ENCODE assay signal across 26 mouse cellular contexts in the genomic region with DNA sequence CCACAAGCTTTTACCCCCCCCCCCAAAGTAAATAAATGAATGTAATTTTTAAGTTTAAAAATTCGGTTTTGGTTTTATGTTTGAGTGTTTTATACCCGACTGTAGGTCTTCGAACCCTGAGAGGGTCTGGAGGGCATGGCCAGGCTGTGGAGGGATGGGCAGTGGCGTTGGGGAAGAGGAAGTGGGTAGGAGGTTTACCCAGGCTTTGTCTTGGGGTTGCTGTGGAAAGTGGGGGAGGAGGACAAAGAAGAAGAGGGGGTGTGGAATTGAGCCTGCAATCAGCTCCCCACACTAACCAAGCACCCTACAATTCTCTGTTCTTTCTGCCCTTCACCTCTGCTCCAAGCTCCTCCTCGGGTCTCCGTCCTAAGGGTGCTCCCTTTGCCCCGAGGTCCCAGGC. TPM values are rescaled to one million over a fixed set of nuclear protein-coding genes. Genes with fewer than 3 reads are reported as not detected.
"Had no signal": no experiment of that assay in that cellular context is flagged by ENCODE, and none has a peak within 500 bp of the region (broad histone marks: within the 10 kb centered on the region; RNA-seq: fewer than 3 reads in every experiment).

No protein-coding gene starts in this region.

- H3K9me3 ChIP-seq: liver, embryonic 13.5 days; liver, embryonic 15.5 days; lung, embryonic 15.5 days; midbrain, embryonic 10.5 days; midbrain, embryonic 13.5 days; midbrain, embryonic 15.5 days; neural tube, embryonic 13.5 days; neural tube, embryonic 15.5 days had no signal

- ATAC-seq: liver, postnatal 0 days; lung, postnatal 0 days; midbrain, embryonic 13.5 days; midbrain, embryonic 15.5 days had no signal

- H3K4me2 ChIP-seq: liver, embryonic 13.5 days; liver, embryonic 15.5 days; lung, embryonic 15.5 days; midbrain, embryonic 13.5 days; midbrain, embryonic 15.5 days; neural tube, embryonic 13.5 days; neural tube, embryonic 15.5 days had no signal

- H3K4me3 ChIP-seq: liver, embryonic 13.5 days; liver, embryonic 15.5 days; lung, embryonic 15.5 days; midbrain, embryonic 10.5 days; midbrain, embryonic 13.5 days; midbrain, embryonic 15.5 days; myocyte; neural tube, embryonic 13.5 days; neural tube, embryonic 15.5 days had no signal

- H3K27ac ChIP-seq: liver, embryonic 13.5 days; liver, embryonic 15.5 days; lung, embryonic 15.5 days; macrophage; midbrain, embryonic 10.5 days; midbrain, embryonic 13.5 days; midbrain, embryonic 15.5 days; neural tube, embryonic 13.5 days; neural tube, embryonic 15.5 days had no signal

- DNase-seq: liver, embryonic 13.5 days; liver, postnatal 0 days; lung, adult 2 months; lung, postnatal 14 days; lung, postnatal 36 days; right cerebral cortex, postnatal 14 days; spleen, adult 18-20 months; thymus, adult 18-20 months; thymus, postnatal 14 days; thymus, postnatal 36 days had no signal

- H3K4me1 ChIP-seq: liver, embryonic 13.5 days; liver, embryonic 15.5 days; lung, embryonic 15.5 days; midbrain, embryonic 13.5 days; midbrain, embryonic 15.5 days; neural tube, embryonic 13.5 days; neural tube, embryonic 15.5 days had no signal

- H3K9ac ChIP-seq: liver, embryonic 13.5 days; liver, embryonic 15.5 days; liver, postnatal 0 days; lung, embryonic 15.5 days; midbrain, embryonic 13.5 days; midbrain, embryonic 15.5 days; neural tube, embryonic 13.5 days; neural tube, embryonic 15.5 days had no signal

- H3K36me3 ChIP-seq: liver, embryonic 13.5 days; liver, embryonic 15.5 days; lung, embryonic 15.5 days; midbrain, embryonic 10.5 days; midbrain, embryonic 13.5 days; midbrain, embryonic 15.5 days; neural tube, embryonic 13.5 days; neural tube, embryonic 15.5 days had no signal

- H3K27me3 ChIP-seq: midbrain, embryonic 15.5 days had no signal

RNA-seq across cellular contexts. Expression of a gene that starts 11.3 kb away (rescaled TPM):
- total RNA-seq: megakaryocyte, adult 5-6 weeks; megakaryocyte-erythroid progenitor cell, adult 5-6 weeks had no signal
- polyA plus RNA-seq: liver, embryonic 13.5 days; liver, embryonic 15.5 days; liver, postnatal 0 days; lung, adult 2 months; lung, embryonic 15.5 days; lung, postnatal 0 days; macrophage; midbrain, embryonic 10.5 days; midbrain, embryonic 13.5 days; midbrain, embryonic 15.5 days; myocyte; neural tube, embryonic 11.5 days; neural tube, embryonic 13.5 days; neural tube, embryonic 15.5 days; stomach, embryonic 14.5 days; stomach, embryonic 16.5 days; thymus, postnatal 0 days had no signal

RNA-seq across cellular contexts. Expression of a gene that starts 15.4 kb away (rescaled TPM):
- total RNA-seq: megakaryocyte, adult 5-6 weeks; megakaryocyte-erythroid progenitor cell, adult 5-6 weeks had no signal
- polyA plus RNA-seq: liver, embryonic 13.5 days; liver, postnatal 0 days; lung, adult 2 months; lung, embryonic 15.5 days; lung, postnatal 0 days; macrophage; midbrain, embryonic 10.5 days; neural tube, embryonic 11.5 days; neural tube, embryonic 13.5 days; stomach, embryonic 14.5 days had no signal

RNA-seq across cellular contexts. Expression of a gene that starts 26.1 kb away (rescaled TPM):
- total RNA-seq: megakaryocyte-erythroid progenitor cell, adult 5-6 weeks had no signal
